Mouse (Mus musculus) brain, embryonic 14.5 days (tissue): ENCODE data around the gene Gm5767.

ENCODE experiments used
- CTCF ChIP-seq: fragments of 200-500 bp; IDR thresholded peaks from 2 replicates; pipeline ENCODE4 v1.5.1; 2012; ENCODE audit warnings: inconsistent platforms, mild to moderate bottlenecking, moderate library complexity, borderline replicate concordance; ENCODE audit not compliant: insufficient read depth, insufficient read length; ENCODE audit errors: extremely low read depth
- POLR2A ChIP-seq: fragments of 200-500 bp; IDR thresholded peaks from 2 replicates; pipeline ENCODE4 v1.6.1; 2012; ENCODE audit warnings: mild to moderate bottlenecking, inconsistent platforms, borderline replicate concordance; ENCODE audit not compliant: poor library complexity, insufficient read depth, insufficient read length, severe bottlenecking; ENCODE audit errors: extremely low read depth

DNA sequence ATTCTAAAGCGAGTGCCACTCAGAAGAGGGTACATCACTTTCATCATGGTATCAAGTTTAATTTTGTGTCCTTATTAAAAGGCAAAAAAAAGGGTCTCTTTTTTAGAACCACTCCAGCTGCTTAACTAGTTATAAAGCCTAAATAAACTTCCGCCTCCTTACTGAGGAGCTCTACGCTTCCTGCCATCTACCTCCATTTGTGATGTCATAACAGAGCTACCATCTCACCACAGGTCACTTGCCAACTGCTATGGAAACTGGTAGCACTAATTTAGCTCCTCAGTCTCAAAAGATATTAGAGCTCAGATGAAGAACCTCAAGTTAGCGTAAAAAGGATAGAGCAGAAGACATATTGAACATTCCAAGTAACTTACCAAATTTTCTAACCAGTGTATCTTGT is 39.9 kb downstream of the Gm5767 start:
- TF ChIP-seq CTCF: no peak
- no peak for TF ChIP-seq POLR2A
